Mouse (Mus musculus): Measurements from ENCODE around the gene Piga.

Piga gene

GRCm38 (mm10) chrX:164419471-164419939, at the start of gene Piga:
Gene Piga (plus strand): TSS chrX:164419787.
- in situ Hi-C loops (cut with MboI; ENCODE audit: unreplicated experiment in 2 of 2) = loop anchor here (5.0 to 25.0 kb wide), 2 partner anchors 342 to 457 kb away; partner anchors contain the start of genes Siah1b (in 1 of the 2) and Zrsr2 (in 1 of the 2)

- in situ Hi-C loops (cut with MboI; ENCODE audit: unreplicated experiment in 2 of 2) = no loop called here
These were observed 49.0 kb upstream of the Piga start for GRCm38 (mm10) chrX:164370576-164370975.

- in situ Hi-C loops (cut with MboI; ENCODE audit: unreplicated experiment in 2 of 2) = no loop called here
These were observed 46.5 kb upstream of the Piga start, which contains the start of gene Vegfd for GRCm38 (mm10) chrX:164373081-164373480. Gene Vegfd (plus strand): TSS chrX:164373378.

GRCm38 (mm10) chrX:164374586-164374985, 45.0 kb upstream of the Piga start:
- in situ Hi-C loops (cut with MboI; ENCODE audit: unreplicated experiment in 2 of 2) = no loop called here

- in situ Hi-C loops (cut with MboI; ENCODE audit: unreplicated experiment in 2 of 2) = no loop called here
These were observed 39.9 kb upstream of the Piga start for GRCm38 (mm10) chrX:164379721-164380120.

GRCm38 (mm10) chrX:164381618-164382408, 37.8 kb upstream of the Piga start:
- in situ Hi-C loops (cut with MboI; ENCODE audit: unreplicated experiment in 2 of 2) = no loop called here

GRCm38 (mm10) chrX:164394091-164394490, 25.5 kb upstream of the Piga start:
- in situ Hi-C loops (cut with MboI; ENCODE audit: unreplicated experiment in 2 of 2) = loop anchor here in 1 of 2 experiments (5.0 kb wide), 1 partner anchor 207 kb away; no protein-coding TSS in a partner anchor

- in situ Hi-C loops (cut with MboI; ENCODE audit: unreplicated experiment in 2 of 2) = no loop called here
These were observed 21.1 kb upstream of the Piga start for GRCm38 (mm10) chrX:164398456-164398855.

- in situ Hi-C loops (cut with MboI; ENCODE audit: unreplicated experiment in 2 of 2) = loop anchor here in 1 of 2 experiments (25.0 kb wide), 1 partner anchor 443 kb away; the partner anchor contains the start of gene Zrsr2
These were observed 14.4 kb upstream of the Piga start for GRCm38 (mm10) chrX:164405080-164405649.

GRCm38 (mm10) chrX:164406133-164407022, 13.2 kb upstream of the Piga start:
- in situ Hi-C loops (cut with MboI; ENCODE audit: unreplicated experiment in 2 of 2) = loop anchor here in 1 of 2 experiments (25.0 kb wide), 1 partner anchor 444 kb away; the partner anchor contains the start of gene Zrsr2

- in situ Hi-C loops (cut with MboI; ENCODE audit: unreplicated experiment in 2 of 2) = loop anchor here in 1 of 2 experiments (25.0 kb wide), 1 partner anchor 446 kb away; the partner anchor contains the start of gene Zrsr2
These were observed 11.2 kb upstream of the Piga start for GRCm38 (mm10) chrX:164408301-164408927.

GRCm38 (mm10) chrX:164410562-164410961, 9.0 kb upstream of the Piga start:
- in situ Hi-C loops (cut with MboI; ENCODE audit: unreplicated experiment in 2 of 2) = loop anchor here in 1 of 2 experiments (25.0 kb wide), 1 partner anchor 448 kb away; the partner anchor contains the start of gene Zrsr2

GRCm38 (mm10) chrX:164416803-164417202, 2.8 kb upstream of the Piga start:
- in situ Hi-C loops (cut with MboI; ENCODE audit: unreplicated experiment in 2 of 2) = loop anchor here (5.0 to 25.0 kb wide), 2 partner anchors 340 to 455 kb away; partner anchors contain the start of genes Siah1b (in 1 of the 2) and Zrsr2 (in 1 of the 2)

- in situ Hi-C loops (cut with MboI; ENCODE audit: unreplicated experiment in 2 of 2) = loop anchor here (5.0 to 25.0 kb wide), 2 partner anchors 341 to 456 kb away; partner anchors contain the start of genes Siah1b (in 1 of the 2) and Zrsr2 (in 1 of the 2)
These were observed 1.6 kb upstream of the Piga start for GRCm38 (mm10) chrX:164418008-164418407.

GRCm38 (mm10) chrX:164419955-164420354, 368 bp downstream of the Piga start:
- in situ Hi-C loops (cut with MboI; ENCODE audit: unreplicated experiment in 2 of 2) = loop anchor here (5.0 to 25.0 kb wide), 4 partner anchors 343 to 458 kb away; partner anchors contain the start of genes Siah1b (in 2 of the 2) and Zrsr2 (in 1 of the 2)

GRCm38 (mm10) chrX:164420518-164420917, 931 bp downstream of the Piga start:
- in situ Hi-C loops (cut with MboI; ENCODE audit: unreplicated experiment in 2 of 2) = loop anchor here (10.0 to 25.0 kb wide), 3 partner anchors 346 to 458 kb away; partner anchors contain the start of genes Siah1b (in 1 of the 2) and Zrsr2 (in 1 of the 2)

GRCm38 (mm10) chrX:164424821-164425220, 5.2 kb downstream of the Piga start:
- in situ Hi-C loops (cut with MboI; ENCODE audit: unreplicated experiment in 2 of 2) = loop anchor here (10.0 to 25.0 kb wide), 4 partner anchors 350 to 1513 kb away; partner anchors contain the start of genes Ctps2 (in 1 of the 2), Siah1b (in 1 of the 2) and Zrsr2 (in 1 of the 2)

- in situ Hi-C loops (cut with MboI; ENCODE audit: unreplicated experiment in 2 of 2) = loop anchor here (10.0 to 25.0 kb wide), 3 partner anchors 352 to 1515 kb away; partner anchors contain the start of genes Ctps2 (in 1 of the 2) and Siah1b (in 1 of the 2)
These were observed 7.7 kb downstream of the Piga start for GRCm38 (mm10) chrX:164427295-164427694.

- in situ Hi-C loops (cut with MboI; ENCODE audit: unreplicated experiment in 2 of 2) = loop anchor here (10.0 to 25.0 kb wide), 3 partner anchors 353 to 1516 kb away; partner anchors contain the start of genes Ctps2 (in 1 of the 2) and Siah1b (in 1 of the 2)
These were observed 8.6 kb downstream of the Piga start for GRCm38 (mm10) chrX:164428224-164428623.
